Mouse (Mus musculus) midbrain, embryonic 13.5 days (tissue): ENCODE results near the gene Dnah7b. TPM values are rescaled to one million over a fixed set of nuclear protein-coding genes. Genes with fewer than 3 reads are reported as not detected.
"Not testable (repeated sequence)": the region's sequence is repeated elsewhere in the genome, so short reads cannot be mapped to it uniquely, and the experiment has no call there.

ENCODE experiments used
- ATAC-seq: fragments of 200-750 bp; cut with Nextera tagmentation; 2 replicates; pipeline ENCODE4 v1.8.0; 2017; ENCODE audit warnings: mild to moderate bottlenecking, moderate TSS enrichment, moderate library complexity
- H3K27ac ChIP-seq: fragments of 300-500 bp; sonication (generic); 2 replicates; pipeline ENCODE4 v1.5.1; 2015; ENCODE audit warnings: inconsistent platforms, mild to moderate bottlenecking, moderate library complexity
- H3K27me3 ChIP-seq: fragments of 300-500 bp; sonication (generic); 2 replicates; pipeline ENCODE4 v1.6.1; 2015; ENCODE audit warnings: mild to moderate bottlenecking, inconsistent platforms
- H3K36me3 ChIP-seq: fragments of 300-500 bp; sonication (generic); 2 replicates; pipeline ENCODE4 v1.6.1; 2015; ENCODE audit warnings: mild to moderate bottlenecking, inconsistent platforms
- H3K4me1 ChIP-seq: fragments of 300-500 bp; sonication (generic); replicated peaks from 2 replicates; pipeline ENCODE4 v1.6.1; 2015; ENCODE audit warnings: inconsistent platforms
- H3K4me2 ChIP-seq: fragments of 300-500 bp; sonication (generic); replicated peaks from 2 replicates; pipeline ENCODE4 v1.6.1; 2015; ENCODE audit warnings: moderate library complexity, mild to moderate bottlenecking, inconsistent platforms
- H3K4me3 ChIP-seq: fragments of 300-500 bp; sonication (generic); replicated peaks from 2 replicates; pipeline ENCODE4 v1.5.1; 2015; ENCODE audit warnings: mild to moderate bottlenecking, inconsistent platforms
- H3K9ac ChIP-seq: fragments of 300-500 bp; sonication (generic); replicated peaks from 2 replicates; pipeline ENCODE4 v1.6.1; 2015; ENCODE audit warnings: mild to moderate bottlenecking, inconsistent platforms
- H3K9me3 ChIP-seq: fragments of 300-500 bp; sonication (generic); 2 replicates; pipeline ENCODE4 v1.6.1; 2016; ENCODE audit warnings: mild to moderate bottlenecking, inconsistent platforms
- WGBS: fragments of 180-500 bp; shearing (Covaris S2); methylation state at CpG from one replicate; pipeline ENCODE4 v1.1.7; 2015; 5-methylcytosine and 5-hydroxymethylcytosine counted together
- polyA plus RNA-seq: library from polyadenylated mRNA; unstranded; fragments of >200 nt; fragmentation: Nextera tagmentation; extraction: Ambion mirVana; gene quantifications from 2 replicates; pipeline ENCODE4 v1.2.1, GENCODE M21; 2015

The Dnah7b gene
- polyA plus RNA-seq, 1 experiment from 2014 or later = 2.6 TPM

- not testable (repeated sequence) for H3K36me3 ChIP-seq, H3K9me3 ChIP-seq, H3K27me3 ChIP-seq, H3K4me3 ChIP-seq, H3K4me1 ChIP-seq, H3K4me2 ChIP-seq, H3K9ac ChIP-seq, H3K27ac ChIP-seq
- ATAC-seq = 0 out of 2 replicates have a peak, but pooled peaks have one; percentile 27
- 21% methylated on average over 2 of the region's 2 CpGs for WGBS
Observed at GRCm38 (mm10) chr1:46196835-46197234, 130.7 kb downstream of the Dnah7b start.

GRCm38 (mm10) chr1:46201169-46201568 is 135.1 kb downstream of the Dnah7b start:
- H3K27ac ChIP-seq, H3K4me1 ChIP-seq, H3K9ac ChIP-seq, H3K27me3 ChIP-seq, H3K4me2 ChIP-seq, H3K4me3 ChIP-seq, ATAC-seq, H3K9me3 ChIP-seq, H3K36me3 ChIP-seq: not testable (repeated sequence)
- 96% methylated on average over 9 of the region's 9 CpGs for WGBS

- not testable (repeated sequence) for H3K27me3 ChIP-seq, H3K36me3 ChIP-seq, H3K4me3 ChIP-seq, H3K4me2 ChIP-seq, ATAC-seq, H3K4me1 ChIP-seq, H3K27ac ChIP-seq, H3K9me3 ChIP-seq, H3K9ac ChIP-seq
- WGBS = 60% methylated on average over 2 of the region's 2 CpGs
Observed at GRCm38 (mm10) chr1:46210014-46210588, 144.0 kb downstream of the Dnah7b start.

GRCm38 (mm10) chr1:46222704-46223103 is 156.6 kb downstream of the Dnah7b start:
- not testable (repeated sequence) for H3K9me3 ChIP-seq, H3K27ac ChIP-seq, H3K9ac ChIP-seq, H3K36me3 ChIP-seq, H3K27me3 ChIP-seq, H3K4me1 ChIP-seq, H3K4me3 ChIP-seq, H3K4me2 ChIP-seq, ATAC-seq
- WGBS = 80% methylated on average over 2 of the region's 2 CpGs

- H3K27me3 ChIP-seq, H3K36me3 ChIP-seq, H3K27ac ChIP-seq, H3K9me3 ChIP-seq, ATAC-seq, H3K4me3 ChIP-seq, H3K9ac ChIP-seq, H3K4me2 ChIP-seq, H3K4me1 ChIP-seq: not testable (repeated sequence)
Observed at GRCm38 (mm10) chr1:46226136-46226535, 160.0 kb downstream of the Dnah7b start.

GRCm38 (mm10) chr1:46268841-46269240 is 202.7 kb downstream of the Dnah7b start:
- H3K4me3 ChIP-seq, H3K4me1 ChIP-seq, H3K36me3 ChIP-seq, H3K9ac ChIP-seq, H3K4me2 ChIP-seq, H3K27me3 ChIP-seq, H3K27ac ChIP-seq, H3K9me3 ChIP-seq, ATAC-seq: not testable (repeated sequence)
- 72% methylated on average over 2 of the region's 2 CpGs for WGBS

GRCm38 (mm10) chr1:46271927-46272326 is 205.8 kb downstream of the Dnah7b start:
- ATAC-seq = no peak
- H3K4me3 ChIP-seq = no peak overlapping the region
- no peaks in the 10 kb centered on the region for H3K36me3 ChIP-seq
- 86% methylated on average over 11 of the region's 12 CpGs for WGBS
- H3K27ac ChIP-seq = no peak overlapping the region
- H3K4me1 ChIP-seq = no peaks in the 10 kb centered on the region
- H3K4me2 ChIP-seq = no peak overlapping the region
- no peaks in the 10 kb centered on the region for H3K27me3 ChIP-seq
- no peaks in the 10 kb centered on the region for H3K9me3 ChIP-seq
- H3K9ac ChIP-seq = no peak overlapping the region

- ATAC-seq, H3K27me3 ChIP-seq, H3K9ac ChIP-seq, H3K4me1 ChIP-seq, H3K4me2 ChIP-seq, H3K4me3 ChIP-seq, H3K9me3 ChIP-seq, H3K27ac ChIP-seq, H3K36me3 ChIP-seq: not testable (repeated sequence)
- 71% methylated on average over 2 of the region's 2 CpGs for WGBS
Observed at GRCm38 (mm10) chr1:46278057-46278910, 212.2 kb downstream of the Dnah7b start.

- not testable (repeated sequence) for H3K4me3 ChIP-seq, H3K27ac ChIP-seq, H3K4me2 ChIP-seq, H3K4me1 ChIP-seq, ATAC-seq, H3K9me3 ChIP-seq, H3K27me3 ChIP-seq, H3K9ac ChIP-seq, H3K36me3 ChIP-seq
- WGBS = 93% methylated on average over 1 of the region's 1 CpGs
Observed at GRCm38 (mm10) chr1:46278911-46279565, 212.9 kb downstream of the Dnah7b start.

GRCm38 (mm10) chr1:46294451-46294850 is 228.3 kb downstream of the Dnah7b start:
- H3K4me3 ChIP-seq, H3K4me2 ChIP-seq, H3K27me3 ChIP-seq, H3K4me1 ChIP-seq, H3K27ac ChIP-seq, H3K9me3 ChIP-seq, H3K36me3 ChIP-seq, ATAC-seq, H3K9ac ChIP-seq: not testable (repeated sequence)
- 73% methylated on average over 2 of the region's 2 CpGs for WGBS

- not testable (repeated sequence) for H3K4me3 ChIP-seq, ATAC-seq, H3K27ac ChIP-seq
Observed at GRCm38 (mm10) chr1:46325942-46326341, 259.8 kb downstream of the Dnah7b start.

GRCm38 (mm10) chr1:46345301-46345700 is 279.2 kb downstream of the Dnah7b start:
- H3K27me3 ChIP-seq, H3K27ac ChIP-seq, H3K9me3 ChIP-seq, H3K4me1 ChIP-seq, H3K36me3 ChIP-seq, H3K4me3 ChIP-seq, H3K4me2 ChIP-seq, H3K9ac ChIP-seq, ATAC-seq: not testable (repeated sequence)
- 87% methylated on average over 3 of the region's 3 CpGs for WGBS

More at GRCm38 (mm10) chr1:46325942-46326341, 259.8 kb downstream of the Dnah7b start:
- H3K9ac ChIP-seq, H3K36me3 ChIP-seq, H3K9me3 ChIP-seq, H3K27me3 ChIP-seq, H3K4me2 ChIP-seq, H3K4me1 ChIP-seq: not testable (repeated sequence)
